Mouse (Mus musculus) thymus, adult 2 months (tissue): ENCODE measurements around the gene Ciz1. TPM values are rescaled to one million over a fixed set of nuclear protein-coding genes. Genes with fewer than 3 reads are reported as not detected.

ENCODE experiments used
- DNase-seq: peaks from one replicate; pipeline ENCODE4 v3.0.0; 2021
- H3K27ac ChIP-seq: fragments of 200-500 bp; 2 replicates; pipeline ENCODE4 v1.5.1; 2012; ENCODE audit warnings: low read length, control low read depth; ENCODE audit not compliant: control insufficient read depth, insufficient read depth
- H3K27me3 ChIP-seq: fragments of 200-500 bp; 2 replicates; pipeline ENCODE4 v1.6.1; 2012; ENCODE audit warnings: mild to moderate bottlenecking, low read length, moderate library complexity, mixed read lengths; ENCODE audit not compliant: control insufficient read depth, insufficient read depth
- H3K36me3 ChIP-seq: fragments of 200-500 bp; 2 replicates; pipeline ENCODE4 v1.6.1; 2012; ENCODE audit warnings: mild to moderate bottlenecking, low read length, moderate library complexity; ENCODE audit not compliant: control insufficient read depth, insufficient read depth
- H3K4me1 ChIP-seq: fragments of 200-500 bp; replicated peaks from 2 replicates; pipeline ENCODE4 v1.6.1; 2012; ENCODE audit warnings: low read length; ENCODE audit not compliant: control insufficient read depth, insufficient read depth
- H3K4me3 ChIP-seq: fragments of 200-500 bp; 2 replicates; pipeline ENCODE4 v1.5.1; 2012; ENCODE audit warnings: mild to moderate bottlenecking, low read length, control low read depth, moderate library complexity; ENCODE audit not compliant: control insufficient read depth, insufficient read depth
- CTCF ChIP-seq: fragments of 200-500 bp; IDR thresholded peaks from 2 replicates; pipeline ENCODE4 v1.5.1; 2012; ENCODE audit warnings: mild to moderate bottlenecking, control low read depth, low read length, moderate library complexity, borderline replicate concordance; ENCODE audit not compliant: control insufficient read depth, poor library complexity, insufficient read depth; ENCODE audit errors: extremely low read depth
- POLR2A ChIP-seq: fragments of 200-500 bp; IDR thresholded peaks from 2 replicates; pipeline ENCODE4 v1.6.1; 2012; ENCODE audit warnings: mild to moderate bottlenecking, low read length, control low read depth, moderate library complexity; ENCODE audit not compliant: control insufficient read depth, poor library complexity, insufficient read depth; ENCODE audit errors: extremely low read depth
- WGBS: fragments of 180-500 bp; shearing (Covaris S2); methylation state at CpG from one replicate; pipeline ENCODE4 v1.1.7; 2018; 5-methylcytosine and 5-hydroxymethylcytosine counted together
- polyA plus RNA-seq: library from polyadenylated mRNA; depleted of rRNA; stranded (reverse); fragments of >200 nt; gene quantifications from 2 replicates; pipeline ENCODE4 v1.2.3, GENCODE M21; 2012; rRNA removed

Ciz1 gene
- polyA plus RNA-seq = 517 and 528 TPM in 2 replicates

GRCm38 (mm10) chr2:32352151-32353006 is at the start of gene Ciz1:
Gene Ciz1, plus strand, starts transcription at chr2:32352327.
- Histone ChIP-seq H3K4me1 (peaks cover 12% of the 10 kb centered on the region), H3K4me3 (peak within 1 kb of the TSS; percentile 39), H3K27me3 (peaks cover 3% of the 10 kb centered on the region), H3K27ac (no peak within 1 kb of the TSS), H3K36me3 (no peaks in the 10 kb centered on the region)
- 2% methylated on average over 48 of the region's 52 CpGs for WGBS
- peak; percentile 36 for DNase-seq
- TF ChIP-seq POLR2A (no peak), CTCF (no peak)

DNA sequence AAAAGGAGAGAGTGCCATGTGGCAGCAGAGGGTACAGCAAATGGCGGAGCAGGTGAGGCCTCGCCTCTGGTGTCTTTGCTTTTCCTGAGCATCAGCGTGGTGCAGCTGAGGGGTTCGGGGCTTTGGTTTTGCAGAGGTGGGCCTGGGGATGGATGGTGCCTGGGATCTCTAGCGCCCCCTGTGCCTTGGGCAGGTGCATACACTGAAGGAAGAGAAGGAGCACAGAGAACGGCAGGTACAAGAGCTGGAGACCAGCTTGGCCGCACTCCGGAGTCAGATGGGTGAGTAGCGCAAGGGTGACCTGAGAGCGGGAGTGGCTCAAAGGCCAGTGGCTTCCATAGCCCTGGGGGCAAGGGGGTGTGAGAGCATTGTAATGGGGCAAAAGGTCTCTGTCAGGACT is 49.2 kb upstream of the Ciz1 start:
- no peak for DNase-seq
- peaks cover 27% of the 10 kb centered on the region for H3K36me3 ChIP-seq
- H3K4me3 ChIP-seq = no peak overlapping the region
- TF ChIP-seq CTCF (no peak), POLR2A (no peak)
- 96% methylated on average over 10 of the region's 10 CpGs for WGBS
- H3K27me3 ChIP-seq = no peaks in the 10 kb centered on the region
- no peak overlapping the region for H3K27ac ChIP-seq
- H3K4me1 ChIP-seq = no peaks in the 10 kb centered on the region

DNA sequence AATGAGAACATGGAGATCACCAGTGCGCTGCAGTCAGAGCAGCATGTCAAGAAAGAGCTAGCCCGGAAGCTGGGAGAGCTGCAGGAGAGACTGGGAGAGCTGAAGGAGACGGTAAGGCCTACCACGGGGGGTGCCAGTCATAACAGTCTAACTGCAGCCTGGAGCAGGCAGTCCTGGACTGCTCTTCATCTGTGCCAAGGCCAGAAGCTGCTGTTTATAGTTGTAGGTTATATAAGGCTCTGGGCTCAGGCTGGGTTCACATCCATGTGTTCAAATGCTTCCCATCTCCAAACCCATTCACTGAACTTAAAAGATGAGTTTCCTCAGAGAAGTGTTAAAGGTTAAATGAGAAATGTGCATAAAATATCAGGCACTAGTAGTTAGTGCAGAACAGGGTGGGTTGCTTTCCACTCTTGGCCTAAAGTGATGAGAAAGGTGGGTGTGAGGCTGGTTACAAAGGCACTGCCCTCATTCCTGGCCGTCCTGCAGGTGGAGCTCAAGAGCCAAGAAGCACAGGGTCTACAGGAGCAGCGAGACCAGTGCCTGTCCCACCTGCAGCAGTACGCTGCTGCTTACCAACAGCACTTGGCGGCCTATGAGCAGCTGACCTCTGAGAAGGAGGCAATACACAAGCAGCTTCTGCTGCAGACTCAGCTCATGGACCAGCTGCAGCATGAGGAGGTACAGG is 47.8 kb upstream of the Ciz1 start:
- peaks cover 20% of the 10 kb centered on the region for H3K36me3 ChIP-seq
- TF ChIP-seq CTCF (peak; percentile 73; the same call in 1 of the 2 replicates), POLR2A (no peak)
- H3K27me3 ChIP-seq = no peaks in the 10 kb centered on the region

DNA sequence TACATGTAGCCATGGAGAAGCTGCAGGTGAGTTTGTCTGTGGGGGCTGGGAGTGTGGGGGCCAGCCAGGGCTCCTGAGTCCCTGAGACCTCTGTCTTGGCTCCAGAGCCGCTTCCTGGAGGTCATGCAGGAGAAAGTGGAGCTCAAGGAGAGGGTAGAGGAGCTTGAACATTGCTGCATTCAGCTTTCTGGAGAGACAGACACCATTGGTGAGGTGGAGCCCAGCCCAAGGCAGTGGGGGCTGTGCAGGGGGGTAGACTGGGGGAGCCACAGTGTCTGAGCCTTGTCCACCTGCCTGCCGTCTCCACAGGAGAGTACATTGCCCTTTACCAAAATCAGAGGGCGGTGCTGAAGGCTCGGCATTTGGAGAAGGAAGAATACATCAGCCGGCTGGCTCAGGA is 46.5 kb upstream of the Ciz1 start:
- H3K27ac ChIP-seq = no peak overlapping the region
- H3K36me3 ChIP-seq = peaks cover 20% of the 10 kb centered on the region
- TF ChIP-seq POLR2A = no peak
- no peak for TF ChIP-seq CTCF
- no peak overlapping the region for H3K4me3 ChIP-seq
- WGBS = 96% methylated on average over 5 of the region's 5 CpGs
- DNase-seq = no peak
- no peaks in the 10 kb centered on the region for H3K4me1 ChIP-seq
- no peaks in the 10 kb centered on the region for H3K27me3 ChIP-seq

More for the DNA sequence above, 47.8 kb upstream of the Ciz1 start:
- no peak overlapping the region for H3K27ac ChIP-seq
- peak; percentile 71 for DNase-seq
- no peaks in the 10 kb centered on the region for H3K4me1 ChIP-seq
- no peak overlapping the region for H3K4me3 ChIP-seq
- WGBS = 73% methylated on average over 8 of the region's 8 CpGs

GRCm38 (mm10) chr2:32306176-32306575 is 46.0 kb upstream of the Ciz1 start:
- Histone ChIP-seq H3K4me1 (no peaks in the 10 kb centered on the region), H3K27ac (no peak overlapping the region), H3K27me3 (peaks cover 2% of the 10 kb centered on the region; the same call in 1 of the 2 replicates), H3K4me3 (no peak overlapping the region), H3K36me3 (peaks cover 20% of the 10 kb centered on the region)
- 97% methylated on average over 9 of the region's 9 CpGs for WGBS
- DNase-seq = no peak
- no peak for TF ChIP-seq POLR2A
- no peak for TF ChIP-seq CTCF

- DNase-seq = no peak
- H3K36me3 ChIP-seq = peaks cover 20% of the 10 kb centered on the region
- H3K4me3 ChIP-seq = no peak overlapping the region
- no peak overlapping the region for H3K27ac ChIP-seq
- 95% methylated on average over 6 of the region's 6 CpGs for WGBS
- H3K4me1 ChIP-seq = peaks cover 6% of the 10 kb centered on the region
- peaks cover 6% of the 10 kb centered on the region; the same call in 1 of the 2 replicates for H3K27me3 ChIP-seq
- TF ChIP-seq POLR2A (no peak), CTCF (no peak)
Measured at GRCm38 (mm10) chr2:32307247-32307798, 44.8 kb upstream of the Ciz1 start.
